Mouse (Mus musculus) neural tube, embryonic 14.5 days (tissue): ENCODE data around the gene Hspb2. TPM values are rescaled to one million over a fixed set of nuclear protein-coding genes. Genes with fewer than 3 reads are reported as not detected.

Experiments
- ATAC-seq: fragments of 200-750 bp; cut with Nextera tagmentation; 2 replicates; pipeline ENCODE4 v1.8.0; 2017; ENCODE audit warnings: low read depth, mild to moderate bottlenecking, moderate TSS enrichment, moderate library complexity
- H3K27ac ChIP-seq: fragments of 300-500 bp; sonication (generic); 2 replicates; pipeline ENCODE4 v1.5.1; 2014; ENCODE audit warnings: low read depth, mild to moderate bottlenecking, control low read depth, low read length, moderate library complexity, mixed read lengths
- H3K27me3 ChIP-seq: fragments of 300-500 bp; sonication (generic); 2 replicates; pipeline ENCODE4 v1.6.1; 2014; ENCODE audit warnings: low read length; ENCODE audit not compliant: control insufficient read depth, insufficient read depth
- H3K36me3 ChIP-seq: fragments of 300-500 bp; sonication (generic); 2 replicates; pipeline ENCODE4 v1.6.1; 2014; ENCODE audit warnings: low read length, mixed read lengths; ENCODE audit not compliant: control insufficient read depth, insufficient read depth
- H3K4me1 ChIP-seq: fragments of 300-500 bp; sonication (generic); 2 replicates; pipeline ENCODE4 v1.6.1; 2014; ENCODE audit warnings: low read length; ENCODE audit not compliant: control insufficient read depth, insufficient read depth
- H3K4me2 ChIP-seq: fragments of 300-500 bp; sonication (generic); 2 replicates; pipeline ENCODE4 v1.6.1; 2014; ENCODE audit warnings: mild to moderate bottlenecking, low read depth, low read length, control low read depth
- H3K4me3 ChIP-seq: fragments of 300-500 bp; sonication (generic); 2 replicates; pipeline ENCODE4 v1.5.1; 2014; ENCODE audit warnings: low read depth, low read length, control low read depth, mixed read lengths
- H3K9ac ChIP-seq: fragments of 300-500 bp; sonication (generic); replicated peaks from 2 replicates; pipeline ENCODE4 v1.6.1; 2014; ENCODE audit warnings: low read depth, mild to moderate bottlenecking, control low read depth, low read length, mixed read lengths
- H3K9me3 ChIP-seq: fragments of 300-500 bp; sonication (generic); 2 replicates; pipeline ENCODE4 v1.6.1; 2016; ENCODE audit warnings: low read length; ENCODE audit not compliant: control insufficient read depth
- WGBS: fragments of 180-500 bp; shearing (Covaris S2); extraction: QIAGEN DNeasy Blood & Tissue Kit; methylation state at CpG from one replicate; pipeline ENCODE4 v1.1.7; 2014; 5-methylcytosine and 5-hydroxymethylcytosine counted together
- polyA plus RNA-seq: library from polyadenylated mRNA; unstranded; fragments of >200 nt; fragmentation: Nextera tagmentation; extraction: Ambion mirVana; gene quantifications from 2 replicates; pipeline ENCODE4 v1.2.1, GENCODE M21; 2014

The Hspb2 gene
- polyA plus RNA-seq, 1 experiment from 2014 or later = not detected

DNA sequence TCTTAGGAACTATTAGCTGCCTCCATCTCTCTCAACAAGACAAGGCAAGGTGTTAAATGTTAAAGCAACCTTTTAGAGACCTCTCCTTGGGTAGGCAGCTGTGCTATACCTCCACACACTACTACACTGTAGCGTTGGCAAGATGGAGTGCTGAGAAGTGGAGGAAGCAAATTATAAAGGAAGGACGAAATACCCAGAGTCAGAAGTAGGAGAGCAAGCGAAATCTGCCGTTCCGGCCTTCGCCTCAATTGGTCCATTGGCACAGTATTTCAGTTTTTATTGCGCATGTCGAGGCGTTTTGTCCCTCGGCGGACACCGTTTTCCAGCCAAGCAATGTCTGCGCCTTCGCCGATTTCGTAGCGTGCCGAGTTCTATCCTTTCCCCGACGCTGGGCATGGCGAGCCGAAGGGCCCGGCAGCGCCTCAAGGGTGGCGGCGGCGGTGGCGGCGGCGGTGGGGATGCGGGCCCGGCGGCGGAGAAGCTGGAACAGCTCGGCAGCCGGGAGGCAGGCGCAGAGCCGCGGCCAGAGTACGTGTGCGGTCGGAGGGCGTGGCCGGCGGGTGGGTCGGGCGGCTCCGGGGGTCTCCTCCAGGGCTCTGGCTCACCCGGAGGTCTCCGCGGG, 22.9 kb upstream of the Hspb2 start, which contains the start of the genes Alg9 and 1110032A03Rik:
Alg9 (plus strand) TSS at position 29 of the 622 bp plus-strand sequence.
1110032A03Rik (minus strand) TSS at position 530 of the 622 bp plus-strand sequence.
- H3K9ac ChIP-seq = peak within 1 kb of the TSS; percentile 62
- peak within 1 kb of the TSS; percentile 66 for H3K27ac ChIP-seq
- peak within 1 kb of the TSS; percentile 48 for H3K4me3 ChIP-seq
- no peaks in the 10 kb centered on the region for H3K9me3 ChIP-seq
- ATAC-seq = peak; percentile 80
- H3K27me3 ChIP-seq = no peaks in the 10 kb centered on the region
- peak within 1 kb of the TSS; percentile 70 for H3K4me2 ChIP-seq
- H3K4me1 ChIP-seq = peaks cover 11% of the 10 kb centered on the region; the same call in 1 of the 2 replicates
- WGBS = under 1% methylated on average over 47 of the region's 51 CpGs
- no peaks in the 10 kb centered on the region for H3K36me3 ChIP-seq

DNA sequence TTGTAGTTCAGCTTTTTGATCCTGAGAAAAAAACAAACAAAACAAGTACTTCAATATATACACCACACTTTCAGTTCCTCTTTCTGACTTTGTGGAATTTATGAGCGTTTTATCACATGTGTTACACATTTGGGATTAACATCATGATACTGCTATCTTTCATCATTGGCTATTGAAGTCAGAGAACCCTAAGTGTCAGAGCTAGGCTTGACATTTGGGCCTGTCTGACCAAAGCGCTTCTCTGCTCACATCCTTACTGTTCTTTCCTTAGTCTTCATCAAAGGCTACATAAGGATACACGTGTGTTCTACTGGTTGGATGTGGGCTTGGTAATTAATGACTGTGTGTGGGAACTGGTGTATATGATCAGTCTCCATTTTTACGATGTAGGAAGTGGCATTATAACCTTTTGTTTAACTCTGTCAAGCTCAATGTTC, 21.9 kb upstream of the Hspb2 start:
- Histone ChIP-seq H3K9me3 (no peaks in the 10 kb centered on the region), H3K4me3 (peak overlapping the region; percentile 48), H3K27ac (peak overlapping the region; percentile 66; the same call in 1 of the 2 replicates), H3K36me3 (no peaks in the 10 kb centered on the region), H3K4me1 (peaks cover 12% of the 10 kb centered on the region; the same call in 1 of the 2 replicates), H3K4me2 (peak overlapping the region; percentile 70), H3K27me3 (no peaks in the 10 kb centered on the region), H3K9ac (peak overlapping the region; percentile 62; the same call in 1 of the 2 replicates)
- ATAC-seq = no peak
- 80% methylated on average over 4 of the region's 4 CpGs for WGBS

DNA sequence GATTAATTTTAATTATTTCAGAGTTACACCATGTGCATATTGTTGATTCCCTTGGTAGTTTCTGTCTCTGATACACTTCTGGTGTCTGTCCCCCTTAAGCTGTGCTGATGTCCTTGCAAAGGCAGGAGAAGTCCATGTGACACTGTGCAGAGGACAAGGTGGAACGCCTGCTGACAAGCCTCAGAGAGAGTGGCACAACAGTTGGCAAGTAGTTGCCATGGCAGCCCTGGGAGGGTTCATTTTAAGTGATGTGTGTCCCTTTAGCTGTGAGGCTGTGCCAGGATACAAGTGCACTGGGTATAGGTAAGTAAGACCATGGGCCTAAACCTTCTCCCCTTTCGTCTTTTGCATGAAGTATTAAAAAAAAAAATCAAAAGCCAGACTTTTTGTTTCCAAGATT, 17.9 kb upstream of the Hspb2 start:
- Histone ChIP-seq H3K36me3 (no peaks in the 10 kb centered on the region), H3K9ac (no peak overlapping the region), H3K9me3 (no peaks in the 10 kb centered on the region), H3K4me2 (no peak overlapping the region), H3K27me3 (no peaks in the 10 kb centered on the region), H3K27ac (no peak overlapping the region), H3K4me1 (peaks cover 16% of the 10 kb centered on the region; the same call in 1 of the 2 replicates), H3K4me3 (no peak overlapping the region)
- 81% methylated on average over 2 of the region's 2 CpGs for WGBS
- ATAC-seq = no peak

DNA sequence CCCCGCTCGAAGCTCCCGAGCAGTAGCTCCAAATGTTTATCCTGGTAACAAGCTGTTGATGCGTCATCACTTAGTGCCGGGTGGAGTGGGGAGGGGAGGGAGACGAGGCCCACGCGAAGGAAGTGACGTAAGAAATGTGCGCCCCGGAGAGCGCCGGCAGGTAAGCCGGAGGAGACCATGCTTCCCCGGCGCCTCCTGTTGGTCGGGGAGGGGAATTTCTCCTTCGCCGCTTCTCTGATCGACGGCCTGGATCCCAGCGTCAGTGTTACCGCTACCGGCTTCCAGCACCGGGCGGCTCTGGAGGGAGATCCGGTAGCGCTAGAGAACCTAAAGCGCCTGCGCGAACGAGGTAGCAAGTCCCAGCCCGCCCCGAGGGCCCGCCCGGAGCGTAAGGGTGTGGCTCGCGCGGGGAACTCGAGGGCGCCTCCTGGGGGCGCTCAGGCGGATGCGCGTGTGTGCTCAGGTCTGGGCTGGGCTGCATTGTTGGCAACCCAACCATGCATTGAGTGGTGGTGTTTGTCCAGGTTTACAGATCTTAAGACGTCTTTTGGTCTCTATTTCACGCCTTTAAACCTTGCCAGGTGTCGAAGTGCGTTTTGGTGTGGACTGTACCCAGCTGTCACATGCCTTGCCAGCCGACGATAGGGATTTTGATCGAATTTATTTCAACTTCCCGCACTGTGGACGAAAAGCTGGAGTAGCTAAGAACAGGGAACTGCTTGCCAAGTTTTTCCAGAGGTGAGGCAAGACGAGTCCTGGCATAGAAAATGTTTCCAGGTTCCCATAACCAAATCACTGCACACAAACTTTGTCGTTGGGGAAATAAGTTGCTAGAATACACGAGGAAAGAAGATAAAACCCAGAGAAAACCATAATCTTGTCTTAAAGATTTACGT, 16.2 kb upstream of the Hspb2 start, which contains the start of gene Fdxacb1:
Fdxacb1 (plus strand) TSS at position 130 of the 896 bp plus-strand sequence.
- H3K27ac ChIP-seq = peak within 1 kb of the TSS; percentile 91
- peak within 1 kb of the TSS; percentile 68 for H3K9ac ChIP-seq
- H3K4me1 ChIP-seq = peaks cover 9% of the 10 kb centered on the region; the same call in 1 of the 2 replicates
- WGBS = 5% methylated on average over 58 of the region's 59 CpGs
- no peaks in the 10 kb centered on the region for H3K36me3 ChIP-seq
- peak within 1 kb of the TSS; percentile 69 for H3K4me2 ChIP-seq
- no peaks in the 10 kb centered on the region for H3K9me3 ChIP-seq
- peak within 1 kb of the TSS; percentile 53 for H3K4me3 ChIP-seq
- H3K27me3 ChIP-seq = no peaks in the 10 kb centered on the region
- peak; percentile 96 for ATAC-seq

DNA sequence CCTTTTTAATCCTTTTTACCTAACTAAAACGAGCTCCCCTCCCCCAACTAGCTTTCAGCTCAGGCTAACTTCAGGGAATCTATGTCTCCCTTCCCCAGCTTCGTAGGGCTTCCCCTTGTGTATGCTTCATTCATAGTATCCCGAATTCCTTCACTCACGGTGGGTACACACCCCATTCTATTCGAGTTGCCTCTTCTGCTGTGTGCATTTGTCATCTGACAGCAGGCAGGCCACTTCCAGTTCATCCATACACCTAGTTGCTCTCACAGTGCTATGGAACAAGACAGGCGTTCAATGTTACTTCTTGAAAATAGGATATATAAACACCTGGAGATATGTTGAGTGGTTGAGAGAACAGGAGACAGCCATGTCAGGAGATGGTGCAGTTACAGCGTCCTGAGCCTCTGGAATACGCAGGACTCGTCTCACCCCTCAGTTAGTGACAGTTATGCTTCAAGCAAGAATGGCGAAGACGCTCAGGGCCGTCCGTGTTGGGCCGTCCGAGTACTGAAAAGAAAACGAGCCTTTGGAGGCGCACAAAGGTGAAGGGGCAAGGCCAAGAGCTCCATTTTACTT, 15.5 kb upstream of the Hspb2 start:
- Histone ChIP-seq H3K9ac (peak overlapping the region; percentile 68), H3K4me1 (peaks cover 9% of the 10 kb centered on the region; the same call in 1 of the 2 replicates), H3K27ac (peak overlapping the region; percentile 91), H3K4me2 (peak overlapping the region; percentile 69), H3K36me3 (no peaks in the 10 kb centered on the region), H3K9me3 (no peaks in the 10 kb centered on the region), H3K4me3 (peak overlapping the region; percentile 53), H3K27me3 (no peaks in the 10 kb centered on the region)
- peak; percentile 74; the same call in 1 of the 2 replicates for ATAC-seq
- WGBS = 5% methylated on average over 17 of the region's 17 CpGs

DNA sequence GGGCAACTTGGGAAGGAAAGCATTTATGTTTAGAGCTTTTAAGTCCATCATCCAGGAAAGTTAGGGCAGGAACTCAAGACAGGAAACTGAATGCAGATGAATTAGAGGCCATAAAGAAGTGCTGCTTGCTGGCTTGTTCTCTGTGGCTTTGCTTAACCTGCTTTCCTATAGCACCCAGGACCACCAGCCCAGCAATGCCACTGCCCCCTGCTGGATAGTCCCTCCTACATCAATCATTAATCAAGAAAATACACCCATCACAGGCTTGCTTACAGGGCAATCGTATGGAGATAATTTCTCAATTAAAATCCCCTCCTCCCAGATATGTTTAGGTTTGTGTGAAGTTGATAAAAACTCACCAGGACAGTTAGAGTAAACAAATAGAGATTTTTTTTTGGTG, 11.2 kb upstream of the Hspb2 start:
- ATAC-seq = no peak
- Histone ChIP-seq H3K4me3 (no peak overlapping the region), H3K27me3 (no peaks in the 10 kb centered on the region), H3K4me1 (peaks cover 3% of the 10 kb centered on the region; the same call in 1 of the 2 replicates), H3K4me2 (no peak overlapping the region), H3K9ac (no peak overlapping the region), H3K36me3 (no peaks in the 10 kb centered on the region), H3K27ac (no peak overlapping the region), H3K9me3 (no peaks in the 10 kb centered on the region)
- 71% methylated on average over 1 of the region's 1 CpGs for WGBS

DNA sequence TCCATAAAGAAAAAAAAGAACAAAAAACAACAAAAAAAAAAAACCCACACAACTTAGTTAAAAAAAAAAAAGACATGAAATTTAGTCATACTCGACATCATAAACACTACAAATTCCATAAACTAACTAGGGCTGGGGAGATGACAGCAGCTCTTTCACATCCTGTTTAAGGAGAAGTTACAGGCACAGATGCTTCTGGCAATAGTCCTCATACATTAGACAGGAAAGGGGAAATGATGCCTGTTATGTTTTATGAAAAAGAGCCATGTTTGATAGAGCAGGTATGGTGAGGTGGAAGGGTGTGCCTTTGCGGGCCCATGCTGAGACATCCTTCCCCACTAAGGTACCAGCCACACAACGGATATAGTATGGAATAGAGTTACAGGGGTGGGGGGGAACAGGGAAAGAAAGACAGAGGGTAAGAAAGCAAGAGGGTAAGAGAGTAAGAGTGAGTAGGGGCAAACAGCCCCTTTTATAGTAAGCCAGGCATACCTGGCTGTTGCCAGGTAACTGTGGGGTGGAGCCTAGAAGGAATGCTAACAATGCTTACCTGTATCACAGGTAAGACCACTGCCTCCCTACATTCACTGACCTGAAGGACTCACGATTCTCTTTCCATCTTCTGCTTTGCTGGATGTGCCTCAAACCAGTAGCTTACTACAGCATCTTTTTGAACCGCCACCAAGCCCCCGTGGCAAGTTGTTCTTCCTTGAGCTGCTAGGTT, 9.5 kb upstream of the Hspb2 start:
- Histone ChIP-seq H3K4me2 (no peak overlapping the region), H3K4me3 (no peak overlapping the region), H3K36me3 (no peaks in the 10 kb centered on the region), H3K9ac (no peak overlapping the region), H3K27ac (no peak overlapping the region), H3K9me3 (no peaks in the 10 kb centered on the region), H3K4me1 (no peaks in the 10 kb centered on the region), H3K27me3 (no peaks in the 10 kb centered on the region)
- ATAC-seq = no peak
- WGBS = 70% methylated on average over 6 of the region's 6 CpGs

DNA sequence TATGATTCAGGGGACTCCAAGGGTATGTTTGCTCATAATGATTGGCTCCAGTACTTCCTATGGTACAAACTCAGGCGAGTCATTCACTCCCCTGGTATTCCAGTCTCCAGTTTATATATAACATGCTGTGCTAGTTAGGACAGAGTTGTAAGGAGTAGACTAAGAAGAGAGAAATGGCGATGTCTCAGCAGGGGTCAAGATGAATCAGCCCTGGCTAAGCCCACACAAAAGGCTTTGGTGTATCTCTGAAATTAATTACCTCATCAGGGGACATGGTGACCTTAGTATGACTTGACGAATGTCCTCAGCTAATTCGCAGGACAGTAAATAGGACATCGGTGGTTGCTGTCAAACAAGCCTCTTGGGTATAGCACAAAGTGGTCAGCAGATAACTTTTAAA, 4.6 kb upstream of the Hspb2 start:
- Histone ChIP-seq H3K4me3 (no peak overlapping the region), H3K9me3 (no peaks in the 10 kb centered on the region), H3K4me1 (no peaks in the 10 kb centered on the region), H3K36me3 (no peaks in the 10 kb centered on the region), H3K27ac (no peak overlapping the region), H3K4me2 (no peak overlapping the region), H3K27me3 (no peaks in the 10 kb centered on the region), H3K9ac (no peak overlapping the region)
- no peak for ATAC-seq
- 26% methylated on average over 5 of the region's 5 CpGs for WGBS
